In genomic region chr5:119830611-119831010, GRCm38 (mm10) we compare ENCODE assay signal across 19 mouse cellular contexts. TPM values are rescaled to one million over a fixed set of nuclear protein-coding genes. Genes with fewer than 3 reads are reported as not detected.
A peak's percentile ranks its signal among the peaks of the same experiment; 100 is the strongest.
DNase-seq lines count a peak whose midpoint lies in the region; ATAC-seq and TF ChIP-seq lines count a peak whose summit lies in the region.
"Had no signal": no experiment of that assay in that cellular context is flagged by ENCODE, and none has a peak within 500 bp of the region (broad histone marks: within the 10 kb centered on the region; RNA-seq: fewer than 3 reads in every experiment).

No protein-coding gene starts in this region.

- H3K4me2 ChIP-seq in embryonic facial prominence, embryonic 14.5 days (ENCODE audit: low read depth, low read length), result peak overlapping the region; percentile 37; the same call in 1 of the 2 replicates
- H3K4me2 ChIP-seq in heart, postnatal 0 days (ENCODE audit: low read depth, low read length), result peak overlapping the region; percentile 75
- H3K4me2 ChIP-seq: hindbrain, embryonic 15.5 days; midbrain, embryonic 13.5 days had no signal

- no peaks in the 10 kb centered on the region for H3K9me3 ChIP-seq in embryonic facial prominence, embryonic 14.5 days (ENCODE audit: control insufficient read depth, low read length)
- H3K9me3 ChIP-seq in embryonic facial prominence, embryonic 10.5 days, result no peaks in the 10 kb centered on the region
- no peaks in the 10 kb centered on the region for H3K9me3 ChIP-seq in heart, postnatal 0 days (replicated peaks; ENCODE audit: control insufficient read depth, low read length)
- H3K9me3 ChIP-seq in megakaryocyte, embryonic 14.5 days, result no peaks in the 10 kb centered on the region
- H3K9me3 ChIP-seq: hindbrain, embryonic 15.5 days; midbrain, embryonic 13.5 days had no signal

- peaks cover 94% of the 10 kb centered on the region for H3K27me3 ChIP-seq in embryonic facial prominence, embryonic 14.5 days (replicated peaks; ENCODE audit: control insufficient read depth, insufficient read depth, low read length)
- peaks cover 98% of the 10 kb centered on the region for H3K27me3 ChIP-seq in embryonic facial prominence, embryonic 10.5 days (replicated peaks; ENCODE audit: low read depth, poor library complexity, severe bottlenecking)
- H3K27me3 ChIP-seq in heart, postnatal 0 days (ENCODE audit: control insufficient read depth, insufficient read depth, low read length), result peaks cover 19% of the 10 kb centered on the region; the same call in 1 of the 2 replicates
- H3K27me3 ChIP-seq in megakaryocyte, embryonic 14.5 days (replicated peaks), result peaks cover 90% of the 10 kb centered on the region
- H3K27me3 ChIP-seq in small intestine, adult 2 months (ENCODE audit: control insufficient read depth, insufficient read depth, low read length), result peaks cover 60% of the 10 kb centered on the region

- no peak for ATAC-seq in embryonic facial prominence, embryonic 14.5 days (ENCODE audit: low read depth)
- ATAC-seq in heart, postnatal 0 days (ENCODE audit: insufficient read depth, low read depth), result no peak
- ATAC-seq in megakaryocyte, adult 5-6 weeks (ENCODE audit: poor library complexity, severe bottlenecking), result no peak
- ATAC-seq: forebrain, embryonic 14.5 days; midbrain, embryonic 13.5 days had no signal

- H3K4me1 ChIP-seq in embryonic facial prominence, embryonic 14.5 days (ENCODE audit: control insufficient read depth, insufficient read depth, low read length), result peaks cover 6% of the 10 kb centered on the region; the same call in 1 of the 2 replicates
- H3K4me1 ChIP-seq in embryonic facial prominence, embryonic 10.5 days, result peaks cover 11% of the 10 kb centered on the region
- peaks cover 7% of the 10 kb centered on the region; the same call in 1 of the 2 replicates for H3K4me1 ChIP-seq in heart, postnatal 0 days (ENCODE audit: control insufficient read depth, insufficient read depth)
- peaks cover 18% of the 10 kb centered on the region for H3K4me1 ChIP-seq in megakaryocyte, embryonic 14.5 days
- peaks cover 2% of the 10 kb centered on the region for H3K4me1 ChIP-seq in small intestine, adult 2 months (ENCODE audit: control insufficient read depth, insufficient read depth, insufficient read length, low read length)

- TF ChIP-seq POLR2A in small intestine, adult 2 months (IDR thresholded peaks at IDR 0.05; ENCODE audit: low read depth, low read length), result no peak

- no peak overlapping the region for H3K9ac ChIP-seq in embryonic facial prominence, embryonic 14.5 days (ENCODE audit: low read depth, low read length)
- H3K9ac ChIP-seq in heart, postnatal 0 days (replicated peaks; ENCODE audit: low read depth, low read length), result peak overlapping the region; percentile 78
- H3K9ac ChIP-seq: hindbrain, embryonic 15.5 days; liver, embryonic 14.5 days; midbrain, embryonic 13.5 days had no signal

- TF ChIP-seq CTCF in heart, postnatal 0 days (IDR thresholded peaks at IDR 0.05; ENCODE audit: low read depth), result no peak
- TF ChIP-seq CTCF in small intestine, adult 2 months (IDR thresholded peaks at IDR 0.05; ENCODE audit: extremely low read depth, insufficient read length, insufficient replicate concordance, low read depth, low read length), result no peak

- 9% methylated on average over 8 of the region's 8 CpGs for WGBS in embryonic facial prominence, embryonic 14.5 days
- 5% methylated on average over 8 of the region's 8 CpGs for WGBS in embryonic facial prominence, embryonic 10.5 days
- WGBS in heart, postnatal 0 days, result 22% methylated on average over 8 of the region's 8 CpGs
- WGBS in small intestine, adult 2 months, result 13% methylated on average over 8 of the region's 8 CpGs

- no peak for TF ChIP-seq EP300 in heart, postnatal 0 days (IDR thresholded peaks at IDR 0.05; ENCODE audit: low read depth)

- no peaks in the 10 kb centered on the region for H3K36me3 ChIP-seq in embryonic facial prominence, embryonic 14.5 days (ENCODE audit: control insufficient read depth, insufficient read depth, low read length)
- H3K36me3 ChIP-seq in embryonic facial prominence, embryonic 10.5 days (replicated peaks), result no peaks in the 10 kb centered on the region
- H3K36me3 ChIP-seq in heart, postnatal 0 days (replicated peaks; ENCODE audit: control insufficient read depth, insufficient read depth, low read length), result no peaks in the 10 kb centered on the region
- H3K36me3 ChIP-seq in megakaryocyte, embryonic 14.5 days (replicated peaks; ENCODE audit: low read length), result no peaks in the 10 kb centered on the region
- H3K36me3 ChIP-seq in small intestine, adult 2 months (ENCODE audit: control insufficient read depth, insufficient read depth, low read length), result no peaks in the 10 kb centered on the region
- H3K36me3 ChIP-seq: hindbrain, embryonic 15.5 days; midbrain, embryonic 13.5 days had no signal

- DNase-seq in embryonic facial prominence, embryonic 14.5 days (ENCODE audit: low spot score), result no peak
- DNase-seq in embryonic facial prominence, embryonic 10.5 days (ENCODE audit: low spot score), result no peak
- no peak for DNase-seq in heart, postnatal 0 days (ENCODE audit: low spot score)
- DNase-seq in heart, adult 9 months (ENCODE audit: low spot score in 2 of 2), result no peak
- no peak for DNase-seq in kidney, postnatal 25 days
- DNase-seq: cerebellum, adult 11 months; gastrocnemius, postnatal 10 days; kidney, adult 8-10 months; right cerebral cortex, postnatal 4 days; thymus, postnatal 14 days had no signal

- peak overlapping the region; percentile 27; the same call in 1 of the 2 replicates for H3K4me3 ChIP-seq in embryonic facial prominence, embryonic 14.5 days (ENCODE audit: low read depth, low read length)
- H3K4me3 ChIP-seq in embryonic facial prominence, embryonic 10.5 days, result no peak overlapping the region
- H3K4me3 ChIP-seq in heart, postnatal 0 days (ENCODE audit: low read depth, low read length), result peak overlapping the region; percentile 59
- H3K4me3 ChIP-seq in megakaryocyte, embryonic 14.5 days (replicated peaks), result peak overlapping the region; percentile 91
- H3K4me3 ChIP-seq in small intestine, adult 2 months (ENCODE audit: low read depth, low read length), result peak overlapping the region; percentile 52
- H3K4me3 ChIP-seq: hindbrain, embryonic 15.5 days; left cerebral cortex, adult 2 months; midbrain, embryonic 13.5 days had no signal

- H3K27ac ChIP-seq in embryonic facial prominence, embryonic 14.5 days (replicated peaks; ENCODE audit: low read depth, low read length), result no peak overlapping the region
- no peak overlapping the region for H3K27ac ChIP-seq in embryonic facial prominence, embryonic 10.5 days (replicated peaks)
- H3K27ac ChIP-seq in heart, postnatal 0 days (ENCODE audit: low read depth), result peak overlapping the region; percentile 79
- no peak overlapping the region for H3K27ac ChIP-seq in small intestine, adult 2 months (ENCODE audit: insufficient read depth, low read depth, low read length)
- H3K27ac ChIP-seq: hindbrain, embryonic 15.5 days; left cerebral cortex, adult 2 months; liver, embryonic 14.5 days; midbrain, embryonic 13.5 days had no signal

RNA-seq across cellular contexts. Expression of gene Tbx5, which starts 1.9 kb away (rescaled TPM):
- 0.24 and 1.5 TPM in 2 replicates for polyA plus RNA-seq in embryonic facial prominence, embryonic 14.5 days (2014; fragmentation: Nextera tagmentation; extraction: Ambion mirVana)
- 0.45 and 0.98 TPM in 2 replicates for polyA plus RNA-seq in embryonic facial prominence, embryonic 10.5 days (2016; fragmentation: Nextera tagmentation; extraction: Ambion mirVana)
- 17.3 and 22.8 TPM in 2 replicates for total RNA-seq in heart, postnatal 0 days (2014; rRNA removed; ENCODE audit: low replicate concordance)
- 29.2 and 31.1 TPM in 2 replicates for polyA plus RNA-seq in heart, postnatal 0 days (2015; fragmentation: Nextera tagmentation; extraction: Ambion mirVana)
- polyA plus RNA-seq in megakaryocyte, embryonic 14.5 days (2012; ENCODE audit: insufficient read depth, low replicate concordance), result 0.06 TPM in 1 of 2 replicates, not detected in the other
- total RNA-seq in megakaryocyte, adult 5-6 weeks (2015), result not detected in 2 replicates
- not detected in 2 replicates for total RNA-seq in megakaryocyte, adult 5-6 weeks (2017)
- polyA plus RNA-seq in small intestine, adult 2 months (2012; rRNA removed), result not detected in 2 replicates
- total RNA-seq: layer of hippocampus, adult 18-20 months; left cerebral cortex, adult 2 months had no signal
- polyA plus RNA-seq: midbrain, embryonic 13.5 days had no signal

Comparison
In these comparisons a context has a peak if more than half of its experiments do, and no peak if none do; other contexts are left out.
1. RNA of gene Tbx5, which starts 1.9 kb away (polyA plus RNA-seq): 29.2 to 31.1 TPM in heart, postnatal 0 days; 0.45 to 0.98 TPM in embryonic facial prominence, embryonic 10.5 days, 0.24 to 1.5 TPM in embryonic facial prominence, embryonic 14.5 days, 0.06 TPM in megakaryocyte, embryonic 14.5 days and not detected in small intestine, adult 2 months; every median in the first group is over 10 times any median in the second.